Mouse (Mus musculus): Measurements from ENCODE around the gene Ppard. TPM values are rescaled to one million over a fixed set of nuclear protein-coding genes. Genes with fewer than 3 reads are reported as not detected.
A peak's percentile ranks its signal among the peaks of the same experiment; 100 is the strongest.

The Ppard gene
- total RNA-seq, 2 experiments from 2014 or later = 30.2 to 31.5 TPM

- DNase-seq = no peak
These were observed 54.5 kb downstream of the Ppard start for GRCm38 (mm10) chr17:28286964-28287363.

DNA sequence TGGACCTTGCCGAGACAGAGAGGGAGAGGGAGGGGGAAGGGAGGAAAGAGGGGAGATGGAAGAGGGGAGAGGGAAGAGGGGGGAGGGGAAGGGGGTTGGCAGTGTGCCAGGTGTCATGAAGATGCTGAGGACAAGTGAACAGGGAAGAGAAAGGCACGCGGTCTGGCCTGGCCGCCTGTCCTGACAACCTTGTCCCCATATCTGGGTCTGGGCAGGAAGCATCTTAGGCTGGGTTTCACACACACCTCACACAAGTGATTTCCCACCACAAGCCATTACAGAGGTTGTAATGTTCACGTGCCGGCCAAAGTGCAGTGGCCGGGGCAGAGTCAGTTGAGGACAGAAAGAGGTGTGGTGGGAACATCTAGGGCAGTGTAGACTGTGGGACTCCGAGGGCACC is 55.1 kb downstream of the Ppard start:
- no peak for DNase-seq

DNA sequence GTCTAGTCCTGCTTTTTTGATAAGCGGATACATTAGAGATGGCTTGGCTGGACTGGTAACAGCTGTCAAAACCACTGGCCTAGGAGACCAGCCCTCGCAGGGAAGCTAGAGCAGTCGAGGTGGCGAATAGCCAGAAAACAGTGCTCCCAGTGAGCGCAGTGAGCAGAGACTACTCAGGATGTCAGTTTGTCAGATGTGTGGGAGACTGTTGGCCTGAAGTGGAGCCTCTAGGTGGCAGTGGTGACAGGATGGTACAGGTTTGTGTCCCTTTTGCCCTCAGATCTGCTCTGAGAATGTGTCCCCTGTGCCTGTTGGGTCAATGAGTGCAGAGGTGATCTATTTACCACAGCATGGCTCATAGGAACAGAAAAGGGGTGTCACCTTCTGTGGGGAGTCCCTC is 55.5 kb downstream of the Ppard start:
- no peak for DNase-seq

- DNase-seq = peak; percentile 74
These were observed 57.8 kb downstream of the Ppard start for GRCm38 (mm10) chr17:28290262-28290661.

- DNase-seq = no peak
These were observed 58.2 kb downstream of the Ppard start for GRCm38 (mm10) chr17:28290671-28291070.

GRCm38 (mm10) chr17:28291346-28291745 is 58.8 kb downstream of the Ppard start:
- DNase-seq = no peak

DNA sequence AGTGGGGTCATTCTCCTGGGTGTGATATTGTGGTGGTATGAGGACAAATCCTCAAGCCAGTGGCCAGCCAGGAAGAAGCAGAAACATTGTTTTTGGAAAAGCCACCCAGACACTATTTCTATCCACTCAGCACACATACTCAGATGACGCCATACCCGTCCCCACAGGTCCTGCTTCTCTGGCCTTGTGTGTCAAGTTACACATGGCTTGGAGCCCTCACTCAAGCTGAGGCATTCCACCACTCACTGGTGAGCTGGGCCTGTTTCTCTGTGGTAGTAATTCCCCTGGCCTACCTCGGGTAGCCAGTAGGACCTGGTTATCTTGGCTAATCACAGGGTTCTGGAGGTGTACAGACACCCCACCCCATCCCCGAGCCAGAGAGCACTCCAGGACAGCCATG is 61.2 kb downstream of the Ppard start:
- DNase-seq = no peak

DNA sequence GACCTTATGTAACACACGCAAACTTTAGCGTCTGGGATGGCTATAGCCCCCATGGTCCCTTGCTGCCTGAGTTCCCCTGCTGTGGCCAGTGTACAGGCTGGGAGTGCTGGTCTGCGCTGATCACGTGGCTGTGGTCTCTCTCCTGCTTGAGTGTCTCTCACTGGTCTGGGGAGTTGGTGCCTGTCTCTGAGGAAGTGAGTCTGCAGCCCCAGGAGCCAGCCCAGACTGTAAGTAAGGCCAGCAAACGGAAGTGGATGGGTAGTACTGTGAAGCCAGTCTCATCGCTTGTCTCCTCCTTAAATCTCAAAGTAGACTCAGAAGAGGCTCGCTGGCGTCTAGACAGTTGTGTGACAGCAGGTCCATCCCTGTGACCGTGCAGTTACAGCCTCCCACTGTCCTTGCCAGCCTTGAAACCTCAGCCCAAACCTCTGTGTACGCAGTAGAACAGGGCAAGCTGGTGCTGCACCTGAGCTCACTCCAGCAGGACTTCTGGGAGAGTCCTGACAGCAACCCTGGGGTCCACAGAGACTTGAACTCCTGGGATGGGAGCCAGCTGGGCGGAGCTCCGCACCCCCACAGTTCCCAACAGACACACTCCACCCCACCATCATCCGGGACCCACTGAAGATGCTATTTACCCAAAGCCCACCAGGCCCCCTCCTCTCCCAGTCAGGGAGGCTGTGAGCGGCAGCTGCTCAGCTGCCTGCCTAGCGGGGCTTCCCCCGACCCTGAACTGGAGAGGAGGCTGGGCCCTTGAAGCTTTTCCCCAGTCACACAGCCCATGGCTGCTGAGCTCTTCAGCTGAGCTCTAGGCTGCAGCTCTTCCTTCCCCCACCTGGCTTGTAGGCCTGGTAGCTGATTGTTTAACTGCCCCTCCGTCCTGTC is 62.2 kb downstream of the Ppard start:
- no peak for DNase-seq

DNA sequence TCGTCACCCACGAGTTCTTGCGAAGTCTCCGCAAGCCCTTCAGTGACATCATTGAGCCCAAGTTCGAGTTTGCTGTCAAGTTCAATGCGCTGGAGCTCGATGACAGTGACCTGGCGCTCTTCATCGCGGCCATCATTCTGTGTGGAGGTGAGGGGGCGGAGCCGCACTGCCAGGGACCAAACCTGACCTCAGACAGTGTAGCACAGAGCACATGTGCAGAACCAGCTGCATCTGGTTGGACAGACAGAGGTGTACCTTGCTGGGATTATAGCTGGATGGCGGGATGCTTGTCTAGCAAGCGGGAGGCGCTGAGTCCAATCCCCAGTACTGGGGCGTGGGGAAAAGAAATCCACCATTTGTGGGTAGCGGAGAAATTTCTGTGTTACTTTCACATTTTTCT is 66.4 kb downstream of the Ppard start:
- no peak for DNase-seq

DNA sequence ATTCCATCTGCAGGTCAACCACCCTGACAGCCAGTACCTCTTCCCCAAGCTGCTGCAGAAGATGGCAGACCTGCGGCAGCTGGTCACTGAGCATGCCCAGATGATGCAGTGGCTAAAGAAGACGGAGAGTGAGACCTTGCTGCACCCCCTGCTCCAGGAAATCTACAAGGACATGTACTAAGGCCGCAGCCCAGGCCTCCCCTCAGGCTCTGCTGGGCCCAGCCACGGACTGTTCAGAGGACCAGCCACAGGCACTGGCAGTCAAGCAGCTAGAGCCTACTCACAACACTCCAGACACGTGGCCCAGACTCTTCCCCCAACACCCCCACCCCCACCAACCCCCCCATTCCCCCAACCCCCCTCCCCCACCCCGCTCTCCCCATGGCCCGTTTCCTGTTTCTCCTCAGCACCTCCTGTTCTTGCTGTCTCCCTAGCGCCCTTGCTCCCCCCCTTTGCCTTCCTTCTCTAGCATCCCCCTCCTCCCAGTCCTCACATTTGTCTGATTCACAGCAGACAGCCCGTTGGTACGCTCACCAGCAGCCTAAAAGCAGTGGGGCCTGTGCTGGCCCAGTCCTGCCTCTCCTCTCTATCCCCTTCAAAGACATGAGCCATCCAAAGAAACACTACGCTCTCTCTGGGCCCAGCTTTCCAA is 67.3 kb downstream of the Ppard start:
- no peak for DNase-seq

GRCm38 (mm10) chr17:28300323-28300722 is 67.8 kb downstream of the Ppard start:
- no peak for DNase-seq

DNA sequence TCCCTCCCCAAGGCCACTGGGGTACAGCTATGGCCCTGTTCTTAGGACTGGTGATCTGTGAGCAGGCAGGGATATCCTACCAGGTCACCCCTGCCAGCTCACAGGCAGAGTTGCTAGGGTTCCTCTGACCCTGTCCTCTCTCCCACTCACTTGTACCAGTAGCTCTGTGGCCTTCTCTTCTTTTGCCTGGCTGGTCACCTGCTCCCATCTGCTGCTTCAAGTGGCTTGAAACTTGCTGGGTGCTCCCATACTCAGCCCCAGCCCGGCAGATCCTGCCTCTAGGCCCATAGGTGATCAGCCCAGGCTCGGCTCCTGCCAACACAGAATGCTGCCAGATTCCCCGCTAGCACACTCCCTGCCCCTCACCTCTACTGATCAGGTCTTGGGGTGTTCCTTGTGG is 68.3 kb downstream of the Ppard start:
- no peak for DNase-seq

DNA sequence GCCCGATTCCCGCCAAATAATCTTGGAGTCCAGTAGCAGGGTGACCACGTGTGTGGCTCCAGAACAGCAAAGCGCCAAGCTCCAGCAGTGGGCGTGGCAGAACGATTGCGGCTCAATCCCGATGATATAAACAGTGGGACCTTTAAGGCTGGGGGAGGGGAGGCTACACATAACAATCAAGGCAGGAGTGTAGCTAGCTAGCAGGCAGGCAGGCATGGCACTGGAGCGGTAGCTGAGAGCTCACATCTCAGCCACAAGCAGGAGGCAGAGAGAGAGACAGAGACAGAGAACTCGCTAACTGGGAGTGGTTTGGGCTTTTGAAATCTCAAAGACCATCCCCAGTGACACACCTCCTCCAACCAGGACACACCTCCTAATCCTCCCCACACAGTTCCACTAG is 72.7 kb downstream of the Ppard start:
- no peak for DNase-seq

DNA sequence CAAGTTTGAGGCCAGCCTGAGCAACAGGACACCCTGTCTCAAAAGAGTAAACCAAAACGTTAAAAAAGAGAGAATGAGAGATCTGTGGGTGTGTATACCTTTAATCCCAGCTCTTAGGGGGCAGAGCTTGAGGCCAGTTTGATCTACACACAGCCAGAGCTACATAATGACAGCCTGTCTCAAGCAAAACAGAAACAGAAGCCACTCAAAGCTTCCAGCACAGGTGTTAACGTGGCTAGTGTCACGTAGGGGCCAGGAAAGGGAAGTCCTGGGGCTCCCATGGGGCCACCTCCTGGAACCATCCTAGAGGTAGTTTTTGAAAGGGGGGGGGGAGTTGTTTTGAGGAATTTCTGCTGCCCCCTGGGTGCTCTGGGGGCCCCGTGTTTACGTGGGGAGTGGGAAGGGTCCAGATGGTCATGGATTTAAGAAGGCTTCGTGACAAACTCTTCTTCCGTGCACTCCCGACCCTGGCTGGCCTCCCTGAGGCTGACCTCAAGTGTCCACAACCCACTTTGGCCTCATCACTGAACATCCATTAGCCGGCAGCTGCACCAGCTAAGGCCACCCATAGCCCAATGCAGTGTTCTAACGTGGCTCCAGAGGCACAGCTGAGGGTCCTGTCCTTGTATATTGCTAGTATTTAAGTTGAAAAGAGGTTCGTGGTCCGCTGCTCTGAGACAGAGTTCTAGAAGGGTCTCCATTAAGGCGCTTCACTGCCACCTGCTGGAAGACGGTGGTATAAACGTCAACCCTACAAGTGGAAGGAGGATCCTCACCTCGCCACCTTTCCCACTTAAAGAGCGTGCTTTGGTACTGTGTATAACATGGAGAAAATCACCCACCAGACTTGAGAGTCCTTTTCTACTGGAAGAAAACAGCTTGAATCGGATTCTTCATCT is 76.0 kb downstream of the Ppard start:
- peak; percentile 94 for DNase-seq

DNA sequence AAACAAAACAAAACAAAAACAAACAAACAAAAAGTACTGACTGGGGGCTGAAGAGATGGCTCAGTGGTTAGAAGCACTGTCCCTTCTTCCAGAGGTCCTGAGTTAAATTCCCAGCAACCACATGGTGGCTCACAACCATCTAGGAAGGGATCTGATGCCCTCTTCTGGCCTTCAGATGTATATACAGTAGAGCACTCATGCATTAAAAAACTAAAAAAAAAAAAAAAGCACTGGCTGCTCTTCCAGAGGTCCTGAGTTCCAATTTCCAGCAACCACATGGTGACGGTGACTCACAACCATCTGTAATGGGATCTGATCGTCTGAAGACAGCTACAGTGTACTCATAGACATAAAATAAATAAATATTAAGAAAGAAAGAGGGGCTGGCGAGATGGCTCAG is 78.3 kb downstream of the Ppard start:
- no peak for DNase-seq

DNA sequence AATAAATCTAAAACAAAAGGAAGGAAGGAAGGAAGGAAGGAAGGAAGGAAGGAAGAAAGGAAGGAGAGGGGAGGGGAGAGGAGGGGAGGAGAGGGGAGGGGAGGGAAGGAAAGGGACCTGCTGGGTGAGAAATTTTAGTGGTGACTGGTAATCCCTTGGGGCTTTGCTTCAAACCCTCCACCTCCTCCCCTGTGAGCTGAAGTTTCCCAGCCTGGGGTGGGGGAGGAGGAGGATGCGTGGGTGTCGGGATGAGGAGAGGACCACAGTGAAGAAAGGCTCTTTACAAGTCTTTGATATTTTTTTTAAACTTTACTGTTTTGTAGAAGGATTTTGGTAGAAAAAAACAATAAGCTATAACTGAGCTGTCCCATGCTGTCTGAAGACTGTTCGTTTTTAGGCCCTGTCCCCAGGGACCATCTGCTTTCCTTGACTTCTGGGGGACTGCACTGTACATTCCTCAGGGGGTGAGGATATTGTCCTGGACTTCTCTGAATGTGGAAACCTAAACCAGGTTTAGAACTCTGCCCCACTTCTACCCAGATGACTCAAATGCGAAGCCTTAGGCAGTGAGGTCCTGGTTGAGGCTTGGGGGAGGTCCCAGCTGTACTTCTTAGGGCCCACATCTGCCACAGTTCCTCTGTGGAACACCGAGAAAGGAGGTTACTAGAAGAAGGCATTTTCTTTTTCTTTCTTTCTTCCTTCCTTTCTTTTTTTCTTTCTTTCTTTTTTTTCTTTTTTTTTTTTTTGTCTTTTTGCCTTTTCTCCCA is 79.0 kb downstream of the Ppard start:
- no peak for DNase-seq

DNA sequence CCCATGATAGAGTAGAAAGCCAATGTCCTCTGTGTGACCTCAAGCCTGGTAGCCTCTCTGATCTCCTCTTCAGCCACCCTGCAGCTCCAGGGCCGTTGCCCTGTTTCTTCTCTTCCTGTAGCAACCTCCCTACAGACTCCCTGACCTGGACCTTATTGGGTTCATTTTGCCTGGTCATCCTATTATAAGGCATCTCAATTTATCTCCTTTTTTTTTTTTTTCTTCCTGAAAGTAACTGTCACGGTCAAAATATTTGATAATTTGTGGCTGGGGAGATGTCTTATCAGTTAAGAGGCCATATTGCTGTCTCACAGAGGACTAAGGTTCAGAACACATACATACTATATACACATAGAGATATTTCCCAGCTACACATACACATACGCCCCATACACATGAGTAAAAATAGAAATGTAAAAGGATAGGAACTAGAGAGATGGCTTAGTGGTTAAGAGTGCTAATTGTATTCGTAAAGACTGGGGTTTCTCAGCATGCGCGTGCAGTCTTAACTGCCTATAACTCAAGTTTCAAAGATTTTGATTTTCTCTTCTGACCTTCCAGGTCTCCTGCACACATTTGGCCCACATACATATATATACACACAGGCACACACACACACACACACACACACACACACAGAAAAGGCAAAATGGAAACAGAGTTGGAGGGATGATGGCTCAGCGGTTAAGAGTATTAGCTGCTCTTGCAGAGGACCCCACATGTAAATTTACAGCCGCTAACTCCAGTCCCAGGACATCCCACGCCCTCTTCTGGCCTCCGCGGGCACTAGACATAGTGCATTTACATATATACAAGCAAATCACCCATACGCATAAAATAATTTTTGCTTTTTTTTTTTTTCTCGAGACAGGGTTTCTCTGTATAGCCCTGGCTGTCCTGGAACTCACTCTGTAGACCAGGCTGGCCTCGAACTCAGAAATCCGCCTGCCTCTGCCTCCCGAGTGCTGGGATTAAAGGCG is 80.0 kb downstream of the Ppard start:
- DNase-seq = no peak

GRCm38 (mm10) chr17:28313212-28313879 is 80.8 kb downstream of the Ppard start, which contains the start of gene Fance:
Gene Fance, plus strand, starts transcription at chr17:28313519.
- DNase-seq = peak; percentile 94

- no peak for DNase-seq
These were observed 81.4 kb downstream of the Ppard start for GRCm38 (mm10) chr17:28313880-28314225.

DNA sequence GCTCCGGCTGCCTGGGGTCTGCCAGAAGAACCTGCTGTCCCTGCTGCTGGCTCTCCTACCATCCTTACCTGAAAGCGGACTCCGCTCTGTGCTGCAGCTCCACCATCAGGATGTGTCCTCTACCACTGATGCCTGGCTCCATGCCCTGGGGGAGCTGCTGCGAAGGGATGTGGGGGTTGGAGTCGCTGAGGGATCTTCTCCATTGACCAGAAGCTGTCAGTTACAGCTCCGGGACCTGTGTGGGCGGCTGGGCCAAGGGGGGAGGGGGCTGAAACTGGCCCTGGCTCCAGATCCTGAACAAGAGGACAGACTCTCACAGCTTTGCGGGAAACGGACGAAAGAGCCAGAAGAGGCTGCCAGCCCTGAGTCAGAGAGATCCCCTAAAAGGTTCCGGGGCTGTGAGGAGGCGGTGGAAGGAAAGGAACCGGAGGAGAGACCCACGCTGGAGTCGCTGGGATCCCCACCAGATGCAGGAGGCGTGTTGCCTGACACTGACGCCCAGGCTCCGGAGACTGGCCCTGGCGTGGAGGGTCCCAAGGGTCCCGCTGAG is 83.2 kb downstream of the Ppard start:
- no peak for DNase-seq
